Mouse (Mus musculus): Measurements from ENCODE around the gene Chst8. TPM values are rescaled to one million over a fixed set of nuclear protein-coding genes. Genes with fewer than 3 reads are reported as not detected.

The Chst8 gene
- polyA plus RNA-seq, 1 experiment from 2014 or later = 15.4 TPM

GRCm38 (mm10) chr7:34641968-34642367 lies 170.5 kb downstream of the Chst8 start:
- 84% methylated on average over 13 of the region's 13 CpGs for WGBS

GRCm38 (mm10) chr7:34639798-34640197 lies 172.7 kb downstream of the Chst8 start:
- Histone ChIP-seq H3K4me3 (ENCODE audit: low read length) (no peak overlapping the region), H3K4me2 (replicated peaks; ENCODE audit: low read depth, low read length) (no peak overlapping the region), H3K27ac (ENCODE audit: low read length) (no peak overlapping the region), H3K9me3 (ENCODE audit: low read length) (no peaks in the 10 kb centered on the region), H3K27me3 (ENCODE audit: insufficient read depth, low read length) (no peaks in the 10 kb centered on the region), H3K9ac (replicated peaks; ENCODE audit: low read length) (no peak overlapping the region), H3K36me3 (ENCODE audit: insufficient read depth, low read length) (peaks cover 46% of the 10 kb centered on the region), H3K4me1 (ENCODE audit: insufficient read depth, low read length) (no peaks in the 10 kb centered on the region)
- no peak for ATAC-seq (ENCODE audit: low FRiP score, low TSS enrichment)
- whole genome bisulfite sequencing = 81% methylated on average over 11 of the region's 11 CpGs

More at GRCm38 (mm10) chr7:34641968-34642367, 170.5 kb downstream of the Chst8 start:
- Histone ChIP-seq H3K4me1 (ENCODE audit: insufficient read depth, low read length) (no peaks in the 10 kb centered on the region), H3K27me3 (ENCODE audit: insufficient read depth, low read length) (no peaks in the 10 kb centered on the region), H3K36me3 (ENCODE audit: insufficient read depth, low read length) (peaks cover 53% of the 10 kb centered on the region), H3K4me3 (ENCODE audit: low read length) (no peak overlapping the region), H3K27ac (ENCODE audit: low read length) (no peak overlapping the region), H3K9ac (replicated peaks; ENCODE audit: low read length) (no peak overlapping the region), H3K4me2 (replicated peaks; ENCODE audit: low read depth, low read length) (no peak overlapping the region), H3K9me3 (ENCODE audit: low read length) (no peaks in the 10 kb centered on the region)
- ATAC-seq (ENCODE audit: low FRiP score, low TSS enrichment) = no peak

- Histone ChIP-seq H3K9ac (replicated peaks; ENCODE audit: low read length) (no peak overlapping the region), H3K9me3 (ENCODE audit: low read length) (no peaks in the 10 kb centered on the region), H3K36me3 (ENCODE audit: insufficient read depth, low read length) (peaks cover 29% of the 10 kb centered on the region), H3K4me2 (replicated peaks; ENCODE audit: low read depth, low read length) (no peak overlapping the region), H3K27me3 (ENCODE audit: insufficient read depth, low read length) (no peaks in the 10 kb centered on the region), H3K4me1 (ENCODE audit: insufficient read depth, low read length) (no peaks in the 10 kb centered on the region), H3K27ac (ENCODE audit: low read length) (no peak overlapping the region), H3K4me3 (ENCODE audit: low read length) (no peak overlapping the region)
- WGBS = 78% methylated on average over 4 of the region's 4 CpGs
- no peak for ATAC-seq (ENCODE audit: low FRiP score, low TSS enrichment)
These were observed 175.8 kb downstream of the Chst8 start for GRCm38 (mm10) chr7:34636661-34637060.

- Histone ChIP-seq H3K36me3 (ENCODE audit: insufficient read depth, low read length) (no peaks in the 10 kb centered on the region), H3K9ac (replicated peaks; ENCODE audit: low read length) (no peak overlapping the region), H3K4me3 (ENCODE audit: low read length) (no peak overlapping the region), H3K27ac (ENCODE audit: low read length) (no peak overlapping the region), H3K4me1 (ENCODE audit: insufficient read depth, low read length) (peaks cover 16% of the 10 kb centered on the region), H3K27me3 (ENCODE audit: insufficient read depth, low read length) (no peaks in the 10 kb centered on the region), H3K9me3 (ENCODE audit: low read length) (no peaks in the 10 kb centered on the region), H3K4me2 (replicated peaks; ENCODE audit: low read depth, low read length) (no peak overlapping the region)
- WGBS = 82% methylated on average over 10 of the region's 10 CpGs
- no peak for ATAC-seq (ENCODE audit: low FRiP score, low TSS enrichment)
These were observed 179.4 kb downstream of the Chst8 start for GRCm38 (mm10) chr7:34632966-34633742.

GRCm38 (mm10) chr7:34630211-34631085 lies 182.1 kb downstream of the Chst8 start:
- Histone ChIP-seq H3K4me3 (ENCODE audit: low read length) (peak overlapping the region; percentile 54), H3K4me1 (ENCODE audit: insufficient read depth, low read length) (peaks cover 16% of the 10 kb centered on the region), H3K36me3 (ENCODE audit: insufficient read depth, low read length) (no peaks in the 10 kb centered on the region), H3K4me2 (replicated peaks; ENCODE audit: low read depth, low read length) (peak overlapping the region; percentile 76), H3K27me3 (ENCODE audit: insufficient read depth, low read length) (no peaks in the 10 kb centered on the region), H3K9me3 (ENCODE audit: low read length) (no peaks in the 10 kb centered on the region), H3K27ac (ENCODE audit: low read length) (peak overlapping the region; percentile 86), H3K9ac (replicated peaks; ENCODE audit: low read length) (peak overlapping the region; percentile 70)
- ATAC-seq (ENCODE audit: low FRiP score, low TSS enrichment) = peak; percentile 94
- 1% methylated on average over 34 of the region's 34 CpGs for whole genome bisulfite sequencing

- WGBS = 35% methylated on average over 8 of the region's 8 CpGs
- Histone ChIP-seq H3K4me1 (ENCODE audit: insufficient read depth, low read length) (peaks cover 16% of the 10 kb centered on the region), H3K4me2 (replicated peaks; ENCODE audit: low read depth, low read length) (peak overlapping the region; percentile 76), H3K4me3 (ENCODE audit: low read length) (peak overlapping the region; percentile 54), H3K36me3 (ENCODE audit: insufficient read depth, low read length) (no peaks in the 10 kb centered on the region), H3K27me3 (ENCODE audit: insufficient read depth, low read length) (no peaks in the 10 kb centered on the region), H3K9me3 (ENCODE audit: low read length) (no peaks in the 10 kb centered on the region), H3K27ac (ENCODE audit: low read length) (peak overlapping the region; percentile 86), H3K9ac (replicated peaks; ENCODE audit: low read length) (peak overlapping the region; percentile 70)
- ATAC-seq (ENCODE audit: low FRiP score, low TSS enrichment) = peak; percentile 50
These were observed 182.8 kb downstream of the Chst8 start for GRCm38 (mm10) chr7:34629702-34630210.

Other genes starting within 250 kb of the Chst8 start
- gene Kctd15, start 156.0 kb downstream of the Chst8 start, polyA plus RNA-seq (2015; fragmentation: Nextera tagmentation; extraction: Ambion mirVana) = 41.6 and 41.9 TPM in 2 replicates
- 134 and 148 TPM in 2 replicates for gene Pepd, start 99.7 kb upstream of the Chst8 start, polyA plus RNA-seq (2015; fragmentation: Nextera tagmentation; extraction: Ambion mirVana)
- 31.9 and 33.3 TPM in 2 replicates for gene Cebpg, start 243.9 kb upstream of the Chst8 start, polyA plus RNA-seq (2015; fragmentation: Nextera tagmentation; extraction: Ambion mirVana)